Mouse (Mus musculus): ENCODE results near the gene Synj2. TPM values are rescaled to one million over a fixed set of nuclear protein-coding genes. Genes with fewer than 3 reads are reported as not detected.

Synj2 gene
- 0.92 and 1.2 TPM in 2 replicates for polyA plus RNA-seq (2014; fragmentation: Nextera tagmentation; extraction: Ambion mirVana)

- H3K9ac ChIP-seq (ENCODE audit: low read length) = peak within 1 kb of the TSS; percentile 62
- WGBS = 1% methylated on average over 46 of the region's 52 CpGs
- H3K27ac ChIP-seq (replicated peaks; ENCODE audit: low read depth, low read length) = no peak within 1 kb of the TSS
- peaks cover 23% of the 10 kb centered on the region for H3K27me3 ChIP-seq (ENCODE audit: control insufficient read depth, insufficient read depth, low read length)
- H3K4me2 ChIP-seq (ENCODE audit: low read depth, severe bottlenecking) = peak within 1 kb of the TSS; percentile 67
- no peaks in the 10 kb centered on the region for H3K36me3 ChIP-seq (ENCODE audit: control insufficient read depth, insufficient read depth, low read length)
- H3K9me3 ChIP-seq (ENCODE audit: control insufficient read depth, low read length) = no peaks in the 10 kb centered on the region
- ATAC-seq (ENCODE audit: insufficient number of reproducible peaks, low FRiP score, low TSS enrichment, low read depth) = peak; percentile 52; the same call in 1 of the 2 replicates
- H3K4me3 ChIP-seq (ENCODE audit: low read depth, low read length) = peak within 1 kb of the TSS; percentile 45
- DNase-seq (ENCODE audit: low spot score) = peak; percentile 68
- H3K4me1 ChIP-seq (ENCODE audit: control insufficient read depth, insufficient read depth, low read length) = 0 out of 2 replicates have a peak, but pooled peaks cover 3% of the 10 kb centered on the region
These were observed at the start of gene Synj2 for GRCm38 (mm10) chr17:5941230-5942043. Gene Synj2 (plus strand): TSS chr17:5941280.

GRCm38 (mm10) chr17:5891933-5892683, 49.0 kb upstream of the Synj2 start:
- Histone ChIP-seq H3K9ac (ENCODE audit: low read length) (no peak overlapping the region), H3K27ac (replicated peaks; ENCODE audit: low read depth, low read length) (no peak overlapping the region), H3K4me3 (ENCODE audit: low read depth, low read length) (no peak overlapping the region), H3K27me3 (ENCODE audit: control insufficient read depth, insufficient read depth, low read length) (no peaks in the 10 kb centered on the region), H3K4me1 (ENCODE audit: control insufficient read depth, insufficient read depth, low read length) (0 out of 2 replicates have a peak, but pooled peaks cover 5% of the 10 kb centered on the region), H3K4me2 (ENCODE audit: low read depth, severe bottlenecking) (no peak overlapping the region), H3K36me3 (ENCODE audit: control insufficient read depth, insufficient read depth, low read length) (no peaks in the 10 kb centered on the region), H3K9me3 (ENCODE audit: control insufficient read depth, low read length) (no peaks in the 10 kb centered on the region)
- 90% methylated on average over 9 of the region's 9 CpGs for WGBS
- ATAC-seq (ENCODE audit: insufficient number of reproducible peaks, low FRiP score, low TSS enrichment, low read depth) (no peak), DNase-seq (ENCODE audit: low spot score) (no peak)

GRCm38 (mm10) chr17:5893092-5893491, 48.0 kb upstream of the Synj2 start:
- Histone ChIP-seq H3K4me1 (ENCODE audit: control insufficient read depth, insufficient read depth, low read length) (0 out of 2 replicates have a peak, but pooled peaks cover 5% of the 10 kb centered on the region), H3K27ac (replicated peaks; ENCODE audit: low read depth, low read length) (no peak overlapping the region), H3K27me3 (ENCODE audit: control insufficient read depth, insufficient read depth, low read length) (no peaks in the 10 kb centered on the region), H3K9me3 (ENCODE audit: control insufficient read depth, low read length) (no peaks in the 10 kb centered on the region), H3K4me3 (ENCODE audit: low read depth, low read length) (no peak overlapping the region), H3K9ac (ENCODE audit: low read length) (no peak overlapping the region), H3K4me2 (ENCODE audit: low read depth, severe bottlenecking) (no peak overlapping the region), H3K36me3 (ENCODE audit: control insufficient read depth, insufficient read depth, low read length) (no peaks in the 10 kb centered on the region)
- 18% methylated on average over 7 of the region's 7 CpGs for WGBS
- ATAC-seq (ENCODE audit: insufficient number of reproducible peaks, low FRiP score, low TSS enrichment, low read depth) (no peak), DNase-seq (ENCODE audit: low spot score) (peak; percentile 34)

GRCm38 (mm10) chr17:5893574-5894148, 47.4 kb upstream of the Synj2 start:
- H3K27ac ChIP-seq (replicated peaks; ENCODE audit: low read depth, low read length) = no peak overlapping the region
- ATAC-seq (ENCODE audit: insufficient number of reproducible peaks, low FRiP score, low TSS enrichment, low read depth) (no peak), DNase-seq (ENCODE audit: low spot score) (no peak)
- no peak overlapping the region for H3K4me3 ChIP-seq (ENCODE audit: low read depth, low read length)
- H3K27me3 ChIP-seq (ENCODE audit: control insufficient read depth, insufficient read depth, low read length) = no peaks in the 10 kb centered on the region
- no peaks in the 10 kb centered on the region for H3K36me3 ChIP-seq (ENCODE audit: control insufficient read depth, insufficient read depth, low read length)
- no peak overlapping the region for H3K4me2 ChIP-seq (ENCODE audit: low read depth, severe bottlenecking)
- no peaks in the 10 kb centered on the region for H3K9me3 ChIP-seq (ENCODE audit: control insufficient read depth, low read length)
- 0 out of 2 replicates have a peak, but pooled peaks cover 5% of the 10 kb centered on the region for H3K4me1 ChIP-seq (ENCODE audit: control insufficient read depth, insufficient read depth, low read length)
- no peak overlapping the region for H3K9ac ChIP-seq (ENCODE audit: low read length)
- WGBS = 75% methylated on average over 7 of the region's 7 CpGs

GRCm38 (mm10) chr17:5896066-5896465, 45.0 kb upstream of the Synj2 start:
- no peak overlapping the region for H3K9ac ChIP-seq (ENCODE audit: low read length)
- H3K27ac ChIP-seq (replicated peaks; ENCODE audit: low read depth, low read length) = no peak overlapping the region
- H3K36me3 ChIP-seq (ENCODE audit: control insufficient read depth, insufficient read depth, low read length) = no peaks in the 10 kb centered on the region
- H3K27me3 ChIP-seq (ENCODE audit: control insufficient read depth, insufficient read depth, low read length) = no peaks in the 10 kb centered on the region
- no peak for ATAC-seq (ENCODE audit: insufficient number of reproducible peaks, low FRiP score, low TSS enrichment, low read depth)
- no peak overlapping the region for H3K4me3 ChIP-seq (ENCODE audit: low read depth, low read length)
- H3K9me3 ChIP-seq (ENCODE audit: control insufficient read depth, low read length) = no peaks in the 10 kb centered on the region
- no peak overlapping the region for H3K4me2 ChIP-seq (ENCODE audit: low read depth, severe bottlenecking)
- 30% methylated on average over 4 of the region's 4 CpGs for WGBS
- 0 out of 2 replicates have a peak, but pooled peaks cover 5% of the 10 kb centered on the region for H3K4me1 ChIP-seq (ENCODE audit: control insufficient read depth, insufficient read depth, low read length)
- no peak for DNase-seq (ENCODE audit: low spot score)

- no peak overlapping the region for H3K9ac ChIP-seq (ENCODE audit: low read length)
- ATAC-seq (ENCODE audit: insufficient number of reproducible peaks, low FRiP score, low TSS enrichment, low read depth) (no peak), DNase-seq (ENCODE audit: low spot score) (no peak)
- 0 out of 2 replicates have a peak, but pooled peaks cover 5% of the 10 kb centered on the region for H3K4me1 ChIP-seq (ENCODE audit: control insufficient read depth, insufficient read depth, low read length)
- no peak overlapping the region for H3K27ac ChIP-seq (replicated peaks; ENCODE audit: low read depth, low read length)
- no peaks in the 10 kb centered on the region for H3K27me3 ChIP-seq (ENCODE audit: control insufficient read depth, insufficient read depth, low read length)
- no peak overlapping the region for H3K4me3 ChIP-seq (ENCODE audit: low read depth, low read length)
- H3K9me3 ChIP-seq (ENCODE audit: control insufficient read depth, low read length) = no peaks in the 10 kb centered on the region
- 89% methylated on average over 7 of the region's 7 CpGs for WGBS
- H3K36me3 ChIP-seq (ENCODE audit: control insufficient read depth, insufficient read depth, low read length) = no peaks in the 10 kb centered on the region
- no peak overlapping the region for H3K4me2 ChIP-seq (ENCODE audit: low read depth, severe bottlenecking)
These were observed 44.5 kb upstream of the Synj2 start for GRCm38 (mm10) chr17:5896607-5897006.

- DNase-seq (ENCODE audit: low spot score) (no peak), ATAC-seq (ENCODE audit: insufficient number of reproducible peaks, low FRiP score, low TSS enrichment, low read depth) (no peak)
- no peak overlapping the region for H3K9ac ChIP-seq (ENCODE audit: low read length)
- H3K4me3 ChIP-seq (ENCODE audit: low read depth, low read length) = no peak overlapping the region
- no peaks in the 10 kb centered on the region for H3K27me3 ChIP-seq (ENCODE audit: control insufficient read depth, insufficient read depth, low read length)
- H3K27ac ChIP-seq (replicated peaks; ENCODE audit: low read depth, low read length) = no peak overlapping the region
- 92% methylated on average over 17 of the region's 17 CpGs for WGBS
- no peaks in the 10 kb centered on the region for H3K9me3 ChIP-seq (ENCODE audit: control insufficient read depth, low read length)
- no peak overlapping the region for H3K4me2 ChIP-seq (ENCODE audit: low read depth, severe bottlenecking)
- H3K36me3 ChIP-seq (ENCODE audit: control insufficient read depth, insufficient read depth, low read length) = no peaks in the 10 kb centered on the region
- H3K4me1 ChIP-seq (ENCODE audit: control insufficient read depth, insufficient read depth, low read length) = 0 out of 2 replicates have a peak, but pooled peaks cover 5% of the 10 kb centered on the region
These were observed 43.5 kb upstream of the Synj2 start for GRCm38 (mm10) chr17:5897326-5898200.

Measured in limb, embryonic 11.5 days (tissue).